Mouse (Mus musculus): ENCODE data around the gene Iqschfp. TPM values are rescaled to one million over a fixed set of nuclear protein-coding genes. Genes with fewer than 3 reads are reported as not detected.

Iqschfp gene
- polyA plus RNA-seq (2015; fragmentation: Nextera tagmentation; extraction: Ambion mirVana), result 0.10 TPM in 1 of 2 replicates, not detected in the other

DNA sequence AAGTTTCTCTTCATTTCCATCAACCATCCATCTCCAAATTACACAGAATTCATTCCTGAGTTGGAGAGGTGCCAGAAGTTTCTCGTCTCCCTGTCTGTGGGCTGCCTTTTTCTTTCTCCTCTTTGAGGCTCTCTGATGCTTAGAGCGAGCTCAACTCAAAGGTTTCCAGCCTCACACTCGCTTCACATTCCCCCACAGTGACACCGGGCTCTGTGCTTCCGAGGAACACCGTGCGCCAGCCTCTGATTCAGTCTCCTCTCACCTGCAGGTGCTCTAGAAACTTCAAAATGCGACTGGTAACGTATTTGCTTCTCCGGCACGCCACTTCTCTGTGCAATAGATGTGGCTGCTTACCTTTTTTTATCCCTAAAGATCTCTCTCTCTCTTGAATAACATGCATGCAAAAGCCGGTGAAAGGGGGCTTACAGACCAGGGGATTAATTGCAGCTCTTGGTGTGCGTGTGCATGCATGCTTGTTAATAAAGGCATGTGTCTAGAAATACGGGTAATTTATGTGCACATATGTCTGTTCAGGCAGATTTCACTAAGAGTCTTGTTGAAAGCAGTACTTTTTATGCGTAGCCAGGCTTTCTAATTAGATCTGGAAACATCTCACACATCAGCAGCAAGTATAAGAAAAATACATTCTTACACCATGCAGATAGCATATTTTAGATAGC is at the start of gene Iqschfp, which contains the start of gene Iqcj:
Gene Iqschfp, plus strand, starts transcription at position 207 of the 680 bp plus-strand sequence.
Gene Iqcj, plus strand, starts transcription at position 195 of the 680 bp plus-strand sequence.
- no peak within 1 kb of the TSS for H3K9ac ChIP-seq (ENCODE audit: low read length)
- H3K36me3 ChIP-seq (ENCODE audit: control insufficient read depth, insufficient read depth, low read length), result no peaks in the 10 kb centered on the region
- H3K4me3 ChIP-seq (replicated peaks; ENCODE audit: low read length), result no peak within 1 kb of the TSS
- H3K4me2 ChIP-seq (ENCODE audit: low read depth, low read length), result no peak within 1 kb of the TSS; the same call in 1 of the 2 replicates
- 62% methylated on average over 15 of the region's 15 CpGs for WGBS
- no peaks in the 10 kb centered on the region for H3K4me1 ChIP-seq (ENCODE audit: control insufficient read depth, insufficient read depth, low read length)
- no peak within 1 kb of the TSS for H3K27ac ChIP-seq (ENCODE audit: low read length)
- H3K27me3 ChIP-seq (ENCODE audit: control insufficient read depth, insufficient read depth, low read length), result no peaks in the 10 kb centered on the region
- no peak for ATAC-seq (ENCODE audit: insufficient read depth, low FRiP score)
- no peaks in the 10 kb centered on the region for H3K9me3 ChIP-seq (replicated peaks; ENCODE audit: control insufficient read depth, low read length)

DNA sequence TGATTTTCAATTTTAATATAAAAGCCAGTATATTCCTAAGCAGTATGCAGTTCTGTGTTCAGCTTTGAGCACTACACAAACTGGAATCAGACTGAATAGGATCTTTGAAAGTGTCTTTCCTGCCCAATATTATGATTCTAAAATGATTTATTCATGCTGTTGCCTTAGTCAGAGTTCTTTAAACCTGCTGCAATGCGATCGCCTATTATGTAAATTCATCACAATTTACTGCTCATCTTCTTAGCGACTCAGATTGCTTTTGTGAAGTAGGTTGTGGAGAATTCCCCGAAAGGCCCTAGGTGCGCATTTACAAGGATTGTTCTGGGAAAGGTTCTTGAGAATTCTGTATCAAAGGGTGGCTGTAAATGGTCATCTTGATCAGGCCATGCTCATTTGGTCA is 39.6 kb upstream of the Iqschfp start:
- WGBS, result 90% methylated on average over 5 of the region's 5 CpGs
- Histone ChIP-seq H3K4me3 (replicated peaks; ENCODE audit: low read length) (no peak overlapping the region), H3K4me1 (ENCODE audit: control insufficient read depth, insufficient read depth, low read length) (no peaks in the 10 kb centered on the region), H3K36me3 (ENCODE audit: control insufficient read depth, insufficient read depth, low read length) (no peaks in the 10 kb centered on the region), H3K9ac (ENCODE audit: low read length) (no peak overlapping the region), H3K9me3 (replicated peaks; ENCODE audit: control insufficient read depth, low read length) (no peaks in the 10 kb centered on the region), H3K27ac (ENCODE audit: low read length) (no peak overlapping the region), H3K27me3 (ENCODE audit: control insufficient read depth, insufficient read depth, low read length) (no peaks in the 10 kb centered on the region), H3K4me2 (ENCODE audit: low read depth, low read length) (no peak overlapping the region)
- no peak for ATAC-seq (ENCODE audit: insufficient read depth, low FRiP score)

DNA sequence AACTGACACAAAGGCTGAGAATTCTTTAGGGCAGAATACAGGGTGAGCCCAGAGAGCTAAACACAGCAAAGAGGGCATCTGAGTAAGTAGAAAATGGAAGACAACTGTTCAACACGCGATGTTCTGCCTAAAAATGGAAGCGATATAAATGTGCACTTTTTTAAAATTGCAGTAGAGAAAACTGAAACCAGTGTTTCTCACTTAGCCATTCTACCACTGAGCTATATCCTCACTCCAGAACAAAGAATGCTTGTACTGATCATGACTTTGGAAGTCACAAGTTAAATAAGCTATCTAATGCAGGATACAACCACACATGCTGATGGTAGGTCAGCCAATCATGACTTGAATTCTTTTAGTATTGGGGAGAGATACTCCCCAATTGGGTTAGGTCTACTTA is 30.5 kb upstream of the Iqschfp start:
- Histone ChIP-seq H3K4me1 (ENCODE audit: control insufficient read depth, insufficient read depth, low read length) (no peaks in the 10 kb centered on the region), H3K36me3 (ENCODE audit: control insufficient read depth, insufficient read depth, low read length) (no peaks in the 10 kb centered on the region), H3K9ac (ENCODE audit: low read length) (no peak overlapping the region), H3K9me3 (replicated peaks; ENCODE audit: control insufficient read depth, low read length) (no peaks in the 10 kb centered on the region), H3K27me3 (ENCODE audit: control insufficient read depth, insufficient read depth, low read length) (no peaks in the 10 kb centered on the region), H3K4me2 (ENCODE audit: low read depth, low read length) (no peak overlapping the region), H3K4me3 (replicated peaks; ENCODE audit: low read length) (no peak overlapping the region), H3K27ac (ENCODE audit: low read length) (no peak overlapping the region)
- ATAC-seq (ENCODE audit: insufficient read depth, low FRiP score), result no peak
- 73% methylated on average over 3 of the region's 3 CpGs for WGBS

DNA sequence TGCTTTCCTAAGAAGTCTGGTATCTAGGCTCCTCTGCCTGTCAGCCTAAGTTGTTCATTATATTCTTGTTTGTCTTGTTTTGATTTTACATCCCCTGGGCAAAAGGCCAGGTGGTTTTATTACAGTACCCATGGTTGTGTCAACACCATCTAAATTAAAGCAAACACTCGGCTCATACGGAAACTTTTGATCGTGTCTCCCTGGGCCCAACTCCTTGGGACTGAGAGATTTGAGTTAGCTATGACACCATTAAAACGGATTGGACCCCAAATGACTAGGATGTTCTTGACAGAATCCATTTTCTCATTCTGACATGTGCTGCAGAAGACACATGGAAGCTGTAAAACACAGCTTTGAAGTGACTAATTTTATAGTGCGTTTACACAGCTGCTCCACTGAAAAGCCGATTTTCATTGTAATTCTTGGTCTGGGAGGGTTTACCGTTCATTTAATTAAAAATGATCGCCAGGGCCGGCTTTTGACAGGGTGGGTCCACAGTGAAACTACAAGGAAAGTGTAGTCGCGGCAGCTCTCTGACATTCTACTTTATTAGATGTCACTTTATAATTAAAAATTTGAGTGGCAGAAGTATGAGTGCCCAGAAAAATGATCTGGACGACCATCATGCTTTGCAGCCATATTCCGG is 24.5 kb upstream of the Iqschfp start:
- Histone ChIP-seq H3K4me2 (ENCODE audit: low read depth, low read length) (no peak overlapping the region), H3K9ac (ENCODE audit: low read length) (no peak overlapping the region), H3K9me3 (replicated peaks; ENCODE audit: control insufficient read depth, low read length) (no peaks in the 10 kb centered on the region), H3K27ac (ENCODE audit: low read length) (no peak overlapping the region), H3K4me1 (ENCODE audit: control insufficient read depth, insufficient read depth, low read length) (no peaks in the 10 kb centered on the region), H3K27me3 (ENCODE audit: control insufficient read depth, insufficient read depth, low read length) (no peaks in the 10 kb centered on the region), H3K36me3 (ENCODE audit: control insufficient read depth, insufficient read depth, low read length) (no peaks in the 10 kb centered on the region), H3K4me3 (replicated peaks; ENCODE audit: low read length) (no peak overlapping the region)
- 44% methylated on average over 13 of the region's 13 CpGs for WGBS
- ATAC-seq (ENCODE audit: insufficient read depth, low FRiP score), result no peak

DNA sequence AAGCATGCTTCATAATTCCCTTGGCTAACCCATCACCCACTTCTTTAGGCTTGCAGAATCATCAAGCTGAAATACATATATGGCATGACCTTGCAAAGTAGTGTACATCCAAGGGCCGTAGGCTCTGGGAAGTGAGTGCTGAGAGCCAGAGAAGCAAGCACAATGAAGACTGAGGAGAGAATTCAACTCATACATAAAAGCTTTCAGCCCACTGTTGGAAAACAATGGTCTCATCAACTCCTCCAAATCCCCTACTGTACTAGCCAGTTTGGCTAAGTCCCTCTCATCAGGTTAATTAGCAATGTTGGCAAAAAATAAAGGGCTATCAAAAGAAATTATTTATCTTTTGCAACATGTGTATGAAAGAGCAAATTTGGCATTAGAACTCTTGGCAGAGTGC is 22.6 kb upstream of the Iqschfp start:
- Histone ChIP-seq H3K9me3 (replicated peaks; ENCODE audit: control insufficient read depth, low read length) (no peaks in the 10 kb centered on the region), H3K4me2 (ENCODE audit: low read depth, low read length) (no peak overlapping the region), H3K27ac (ENCODE audit: low read length) (no peak overlapping the region), H3K27me3 (ENCODE audit: control insufficient read depth, insufficient read depth, low read length) (no peaks in the 10 kb centered on the region), H3K36me3 (ENCODE audit: control insufficient read depth, insufficient read depth, low read length) (no peaks in the 10 kb centered on the region), H3K4me3 (replicated peaks; ENCODE audit: low read length) (no peak overlapping the region), H3K4me1 (ENCODE audit: control insufficient read depth, insufficient read depth, low read length) (no peaks in the 10 kb centered on the region), H3K9ac (ENCODE audit: low read length) (no peak overlapping the region)
- ATAC-seq (ENCODE audit: insufficient read depth, low FRiP score), result no peak
- WGBS, result 73% methylated on average over 1 of the region's 1 CpGs

DNA sequence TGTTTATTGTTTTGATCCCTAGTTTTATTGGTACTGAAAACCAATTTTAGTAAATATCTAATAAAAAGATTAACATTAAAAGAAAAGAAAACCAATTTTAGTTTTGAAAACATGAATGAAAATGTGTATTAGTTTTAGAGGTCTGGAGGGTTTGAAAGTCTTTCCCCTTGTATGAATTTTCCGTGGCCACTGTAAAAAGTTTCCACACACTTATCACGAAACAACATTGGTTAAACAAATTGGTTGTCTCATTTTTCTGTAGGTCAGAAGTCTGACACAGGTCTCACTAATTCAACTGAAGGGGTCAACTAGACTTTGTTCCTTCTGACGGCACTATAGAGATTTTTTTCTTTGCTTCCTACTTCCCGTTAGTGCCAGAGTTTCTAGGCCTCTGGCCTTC is 14.8 kb upstream of the Iqschfp start:
- ATAC-seq (ENCODE audit: insufficient read depth, low FRiP score), result no peak
- no peaks in the 10 kb centered on the region for H3K27me3 ChIP-seq (ENCODE audit: control insufficient read depth, insufficient read depth, low read length)
- H3K9ac ChIP-seq (ENCODE audit: low read length), result no peak overlapping the region
- H3K4me1 ChIP-seq (ENCODE audit: control insufficient read depth, insufficient read depth, low read length), result no peaks in the 10 kb centered on the region
- no peak overlapping the region for H3K4me3 ChIP-seq (replicated peaks; ENCODE audit: low read length)
- no peak overlapping the region for H3K27ac ChIP-seq (ENCODE audit: low read length)
- H3K4me2 ChIP-seq (ENCODE audit: low read depth, low read length), result no peak overlapping the region
- no peaks in the 10 kb centered on the region for H3K9me3 ChIP-seq (replicated peaks; ENCODE audit: control insufficient read depth, low read length)
- 40% methylated on average over 4 of the region's 4 CpGs for WGBS
- H3K36me3 ChIP-seq (ENCODE audit: control insufficient read depth, insufficient read depth, low read length), result no peaks in the 10 kb centered on the region

DNA sequence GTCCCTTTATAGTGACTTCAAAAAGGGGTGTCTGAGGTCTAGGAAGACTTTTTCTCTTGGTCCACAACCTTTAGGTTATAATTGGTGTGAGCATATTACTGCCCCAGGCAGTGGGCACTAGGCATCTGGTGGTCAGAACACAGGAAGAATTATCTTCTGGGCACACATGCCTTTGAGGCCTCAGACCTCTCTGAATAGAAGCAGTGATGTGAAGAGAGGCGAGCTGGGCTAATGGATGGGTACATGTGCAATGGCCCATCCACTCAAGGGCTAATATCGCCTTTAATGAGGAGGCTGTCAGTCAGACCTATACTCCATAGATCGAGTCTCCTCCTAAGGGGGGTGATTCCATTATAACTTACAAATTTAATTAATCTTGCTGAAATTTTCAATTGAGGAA is 7.7 kb upstream of the Iqschfp start:
- ATAC-seq (ENCODE audit: insufficient read depth, low FRiP score), result no peak
- WGBS, result 73% methylated on average over 3 of the region's 3 CpGs
- Histone ChIP-seq H3K9me3 (replicated peaks; ENCODE audit: control insufficient read depth, low read length) (no peaks in the 10 kb centered on the region), H3K4me1 (ENCODE audit: control insufficient read depth, insufficient read depth, low read length) (no peaks in the 10 kb centered on the region), H3K9ac (ENCODE audit: low read length) (no peak overlapping the region), H3K4me2 (ENCODE audit: low read depth, low read length) (no peak overlapping the region), H3K27me3 (ENCODE audit: control insufficient read depth, insufficient read depth, low read length) (no peaks in the 10 kb centered on the region), H3K4me3 (replicated peaks; ENCODE audit: low read length) (no peak overlapping the region), H3K27ac (ENCODE audit: low read length) (no peak overlapping the region), H3K36me3 (ENCODE audit: control insufficient read depth, insufficient read depth, low read length) (no peaks in the 10 kb centered on the region)

DNA sequence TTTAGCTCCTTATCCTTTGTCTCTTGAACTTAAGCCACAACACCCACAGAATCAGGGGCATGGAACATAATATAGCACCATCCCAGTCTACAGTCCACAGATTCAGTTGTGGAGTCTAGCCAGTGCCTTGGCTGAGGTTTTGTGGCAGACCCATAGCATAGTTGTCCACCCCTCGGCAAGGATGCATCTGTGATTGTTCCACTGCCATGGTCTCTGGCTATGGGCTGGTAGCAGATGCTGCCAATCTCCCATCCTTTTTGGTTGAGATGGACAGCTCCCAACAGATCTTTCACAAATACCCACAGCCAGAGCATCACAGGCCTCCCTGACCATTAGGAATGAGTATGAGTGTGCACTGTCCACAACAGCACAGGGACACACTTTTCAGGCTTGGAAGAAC is 5.9 kb upstream of the Iqschfp start:
- Histone ChIP-seq H3K27ac (ENCODE audit: low read length) (no peak overlapping the region), H3K36me3 (ENCODE audit: control insufficient read depth, insufficient read depth, low read length) (no peaks in the 10 kb centered on the region), H3K4me3 (replicated peaks; ENCODE audit: low read length) (no peak overlapping the region), H3K9me3 (replicated peaks; ENCODE audit: control insufficient read depth, low read length) (no peaks in the 10 kb centered on the region), H3K27me3 (ENCODE audit: control insufficient read depth, insufficient read depth, low read length) (no peaks in the 10 kb centered on the region), H3K4me1 (ENCODE audit: control insufficient read depth, insufficient read depth, low read length) (no peaks in the 10 kb centered on the region), H3K9ac (ENCODE audit: low read length) (no peak overlapping the region), H3K4me2 (ENCODE audit: low read depth, low read length) (no peak overlapping the region)
- WGBS, result 68% methylated on average over 1 of the region's 1 CpGs
- no peak for ATAC-seq (ENCODE audit: insufficient read depth, low FRiP score)

DNA sequence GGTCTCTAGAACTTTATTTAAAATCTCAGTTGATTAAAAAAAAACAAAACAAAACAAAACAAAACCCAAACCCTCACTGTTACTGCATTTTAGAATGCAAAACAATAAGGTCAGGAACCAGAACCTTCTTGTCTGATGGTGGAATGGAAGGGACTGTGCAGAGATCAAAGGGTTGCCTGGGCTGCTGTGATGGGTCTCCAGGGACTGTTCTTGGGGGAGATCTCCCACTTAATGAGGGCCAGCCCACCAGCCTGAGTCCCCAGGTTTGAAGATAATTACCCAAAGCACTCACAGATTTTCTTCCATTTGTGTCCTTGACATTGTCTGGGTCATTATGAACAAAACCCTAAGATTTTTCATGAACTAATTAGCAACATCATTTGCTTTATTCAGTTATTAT is 4.8 kb upstream of the Iqschfp start:
- no peak for ATAC-seq (ENCODE audit: insufficient read depth, low FRiP score)
- Histone ChIP-seq H3K4me2 (ENCODE audit: low read depth, low read length) (no peak overlapping the region), H3K4me3 (replicated peaks; ENCODE audit: low read length) (no peak overlapping the region), H3K4me1 (ENCODE audit: control insufficient read depth, insufficient read depth, low read length) (no peaks in the 10 kb centered on the region), H3K27ac (ENCODE audit: low read length) (no peak overlapping the region), H3K9ac (ENCODE audit: low read length) (no peak overlapping the region), H3K36me3 (ENCODE audit: control insufficient read depth, insufficient read depth, low read length) (no peaks in the 10 kb centered on the region), H3K9me3 (replicated peaks; ENCODE audit: control insufficient read depth, low read length) (no peaks in the 10 kb centered on the region), H3K27me3 (ENCODE audit: control insufficient read depth, insufficient read depth, low read length) (no peaks in the 10 kb centered on the region)
